Mouse (Mus musculus) adrenal gland, postnatal 14 days (tissue): Measurements from ENCODE around the gene Hpse. TPM values are rescaled to one million over a fixed set of nuclear protein-coding genes. Genes with fewer than 3 reads are reported as not detected.

Experiments
- DNase-seq: peaks from one replicate; pipeline ENCODE4 v3.0.0; 2021; ENCODE audit warnings: mixed read lengths
- total RNA-seq: library from RNA; stranded (reverse); gene quantifications from 2 replicates; pipeline ENCODE4 v1.2.3, GENCODE M21; 2021

Hpse gene
- total RNA-seq, 1 experiment from 2014 or later, result 1.3 TPM

- DNase-seq, result no peak
Measured at GRCm38 (mm10) chr5:100638483-100638882, 81.0 kb downstream of the Hpse start.

- DNase-seq, result peak; percentile 50
Measured at GRCm38 (mm10) chr5:100636794-100637544, 82.5 kb downstream of the Hpse start.

DNA sequence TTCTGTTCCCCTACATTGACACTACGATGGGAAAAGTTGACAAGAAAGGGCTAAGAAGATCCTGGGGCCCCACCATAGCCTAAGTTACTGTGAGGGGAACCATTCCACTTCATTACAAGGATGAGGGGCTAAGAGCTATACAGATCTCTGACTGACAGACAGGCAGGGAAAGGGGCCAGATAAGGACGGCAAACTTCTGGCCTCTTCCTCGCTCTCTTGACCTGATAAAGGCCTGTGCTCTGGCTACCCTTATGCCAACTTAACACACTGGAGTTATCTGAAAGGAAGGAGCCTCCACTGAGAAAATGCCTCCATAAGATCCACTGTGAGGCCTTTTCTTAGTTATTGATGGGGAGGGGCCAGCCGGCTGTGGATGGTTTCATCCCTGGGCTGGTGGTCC, 83.6 kb downstream of the Hpse start:
- DNase-seq, result no peak

DNA sequence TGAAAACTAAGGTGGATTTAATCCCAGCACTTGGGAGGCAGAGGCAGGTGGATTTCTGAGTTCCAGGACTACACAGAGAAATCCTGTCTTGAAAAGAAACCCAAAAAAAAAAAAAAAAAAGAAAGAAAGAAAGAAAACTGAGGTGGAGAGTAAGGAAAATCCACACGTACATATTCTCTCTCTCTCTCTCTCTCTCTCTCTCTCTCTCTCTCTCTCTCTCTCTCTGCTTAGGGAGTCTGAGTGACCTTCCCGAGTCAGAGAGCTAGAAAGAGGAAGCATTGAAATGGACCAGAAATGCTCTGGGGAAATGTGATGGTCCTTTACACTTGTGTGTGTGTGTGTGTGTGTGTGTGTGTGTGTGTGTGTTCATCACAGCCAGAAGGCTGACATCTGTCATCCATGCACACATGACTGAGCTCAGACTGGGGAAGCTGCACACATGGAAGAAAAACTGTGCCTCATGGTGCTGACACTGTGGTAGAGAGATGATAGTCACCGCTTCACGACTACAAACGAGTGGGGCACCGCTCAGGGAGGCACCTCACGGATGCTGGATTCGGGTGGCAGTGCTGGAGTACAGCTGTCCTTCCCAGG, 84.5 kb downstream of the Hpse start:
- no peak for DNase-seq

DNA sequence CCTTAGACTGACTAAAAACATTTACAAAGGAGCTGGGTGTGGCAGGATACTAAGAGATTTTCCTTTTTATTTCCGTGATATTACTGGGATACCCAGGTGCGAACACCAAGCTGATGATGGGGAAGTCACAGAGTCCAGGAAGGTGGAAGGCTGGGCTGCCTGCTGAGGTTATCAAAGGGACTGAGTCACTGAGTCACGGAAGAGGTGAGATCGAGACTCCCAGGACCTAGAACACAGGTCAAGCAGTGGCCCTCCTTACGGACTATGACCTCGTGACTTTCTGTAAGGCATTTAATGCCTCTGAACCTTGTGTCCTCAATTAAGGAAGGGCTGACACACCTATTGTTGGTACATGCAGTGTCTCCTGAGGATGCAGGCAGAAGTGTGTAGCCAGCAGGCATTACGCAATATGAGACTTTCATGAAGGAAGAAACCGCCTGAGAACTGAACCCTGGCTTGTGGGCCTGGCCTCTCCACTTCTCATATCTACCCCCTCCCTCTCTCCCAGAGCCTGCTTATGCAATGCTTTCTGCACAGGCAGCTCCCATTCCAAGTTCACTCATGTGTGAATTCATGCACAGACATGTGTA, 86.9 kb downstream of the Hpse start:
- peak; percentile 23 for DNase-seq

Other genes starting within 250 kb of the Hpse start
- gene Lin54, start 219.1 kb downstream of the Hpse start, total RNA-seq, result 12.5 and 15.7 TPM in 2 replicates
- gene Cops4, start 201.4 kb downstream of the Hpse start, total RNA-seq, result 61.9 and 63.4 TPM in 2 replicates
- 9.2 and 10.8 TPM in 2 replicates for gene Plac8, start 147.5 kb downstream of the Hpse start, total RNA-seq
- 59.7 and 60.6 TPM in 2 replicates for gene Coq2, start 44.6 kb downstream of the Hpse start, total RNA-seq
- 6.6 and 8.6 TPM in 2 replicates for gene Helq, start 78.9 kb upstream of the Hpse start, total RNA-seq
- gene Mrps18c, start 78.9 kb upstream of the Hpse start, total RNA-seq, result 91.8 and 110 TPM in 2 replicates
- 10.2 and 16.0 TPM in 2 replicates for gene Abraxas1, start 101.2 kb upstream of the Hpse start, total RNA-seq
- gene Gpat3, start 126.0 kb upstream of the Hpse start, total RNA-seq, result 5.1 and 7.7 TPM in 2 replicates